Mouse (Mus musculus) bone marrow, adult 2 months (tissue): Measurements from ENCODE around the gene Ndufs2.

Experiments used
- CTCF ChIP-seq: fragments of 200-500 bp; IDR thresholded peaks from 2 replicates; pipeline ENCODE4 v1.5.1; 2011; ENCODE audit warnings: low read length, control low read depth; ENCODE audit not compliant: control insufficient read depth, insufficient read depth
- POLR2A ChIP-seq: fragments of 200-500 bp; IDR thresholded peaks from 2 replicates; pipeline ENCODE4 v1.6.1; 2011; ENCODE audit warnings: low read depth, mild to moderate bottlenecking, control low read depth, low read length, borderline replicate concordance; ENCODE audit not compliant: control insufficient read depth

- TF ChIP-seq POLR2A (no peak), CTCF (no peak)
These were observed 46.9 kb downstream of the Ndufs2 start for GRCm38 (mm10) chr1:171204249-171204644.
